Mouse (Mus musculus) midbrain, embryonic 10.5 days (tissue): Measurements from ENCODE around the gene Tmbim1. TPM values are rescaled to one million over a fixed set of nuclear protein-coding genes. Genes with fewer than 3 reads are reported as not detected.
A peak's percentile ranks its signal among the peaks of the same experiment; 100 is the strongest.
"Not testable (repeated sequence)": the region's sequence is repeated elsewhere in the genome, so short reads cannot be mapped to it uniquely, and the experiment has no call there.

Source experiments
- DNase-seq: peaks from one replicate; pipeline ENCODE4 v3.0.0-alpha.2; 2017; ENCODE audit warnings: low spot score
- H3K27ac ChIP-seq: fragments of 300-500 bp; sonication (generic); replicated peaks from 2 replicates; pipeline ENCODE4 v1.5.1; 2016; ENCODE audit warnings: mild to moderate bottlenecking
- H3K27me3 ChIP-seq: fragments of 300-500 bp; sonication (generic); 2 replicates; pipeline ENCODE4 v1.6.1; 2016; ENCODE audit warnings: low read depth, mild to moderate bottlenecking; ENCODE audit not compliant: poor library complexity, severe bottlenecking
- H3K36me3 ChIP-seq: fragments of 300-500 bp; sonication (generic); 2 replicates; pipeline ENCODE4 v1.6.1; 2016; ENCODE audit warnings: mild to moderate bottlenecking, moderate library complexity
- H3K4me1 ChIP-seq: fragments of 300-500 bp; sonication (generic); 2 replicates; pipeline ENCODE4 v1.6.1; 2016
- H3K4me3 ChIP-seq: fragments of 300-500 bp; sonication (generic); 2 replicates; pipeline ENCODE4 v1.5.1; 2016; ENCODE audit warnings: mild to moderate bottlenecking, moderate library complexity
- H3K9me3 ChIP-seq: fragments of 300-500 bp; sonication (generic); replicated peaks from 2 replicates; pipeline ENCODE4 v1.6.1; 2016; ENCODE audit warnings: mild to moderate bottlenecking
- WGBS: fragments of 180-500 bp; shearing (Covaris S2); methylation state at CpG from one replicate; pipeline ENCODE4 v1.1.7; 2016; 5-methylcytosine and 5-hydroxymethylcytosine counted together
- polyA plus RNA-seq: library from polyadenylated mRNA; unstranded; fragments of >200 nt; fragmentation: Nextera tagmentation; extraction: Ambion mirVana; gene quantifications from 2 replicates; pipeline ENCODE4 v1.2.1, GENCODE M21; 2016

Tmbim1 gene
- polyA plus RNA-seq, 1 experiment from 2014 or later = 8.6 TPM

- H3K27ac ChIP-seq = no peak overlapping the region
- no peak for DNase-seq
- WGBS = 96% methylated on average over 2 of the region's 2 CpGs
- H3K4me3 ChIP-seq = no peak overlapping the region
- no peaks in the 10 kb centered on the region for H3K9me3 ChIP-seq
- peaks cover 57% of the 10 kb centered on the region for H3K36me3 ChIP-seq
- no peaks in the 10 kb centered on the region for H3K27me3 ChIP-seq
- H3K4me1 ChIP-seq = peaks cover 14% of the 10 kb centered on the region
Measured at GRCm38 (mm10) chr1:74289740-74290139, 15.7 kb downstream of the Tmbim1 start.

GRCm38 (mm10) chr1:74289248-74289647 lies 16.2 kb downstream of the Tmbim1 start:
- H3K36me3 ChIP-seq = peaks cover 55% of the 10 kb centered on the region

GRCm38 (mm10) chr1:74288327-74288726 lies 17.1 kb downstream of the Tmbim1 start:
- Histone ChIP-seq H3K27ac (no peak overlapping the region), H3K36me3 (peaks cover 48% of the 10 kb centered on the region), H3K27me3 (no peaks in the 10 kb centered on the region), H3K4me3 (no peak overlapping the region), H3K4me1 (peaks cover 19% of the 10 kb centered on the region), H3K9me3 (no peaks in the 10 kb centered on the region)
- no peak for DNase-seq
- WGBS = 76% methylated on average over 4 of the region's 4 CpGs

More at GRCm38 (mm10) chr1:74289248-74289647, 16.2 kb downstream of the Tmbim1 start:
- Histone ChIP-seq H3K27ac (no peak overlapping the region), H3K9me3 (no peaks in the 10 kb centered on the region), H3K4me1 (peaks cover 13% of the 10 kb centered on the region), H3K4me3 (no peak overlapping the region), H3K27me3 (no peaks in the 10 kb centered on the region)
- no peak for DNase-seq
- 89% methylated on average over 9 of the region's 9 CpGs for whole genome bisulfite sequencing

- not testable (repeated sequence) for H3K27me3 ChIP-seq, H3K9me3 ChIP-seq, H3K4me3 ChIP-seq, DNase-seq, H3K27ac ChIP-seq
- WGBS = 62% methylated on average over 15 of the region's 17 CpGs
- Histone ChIP-seq H3K36me3 (peaks cover 51% of the 10 kb centered on the region), H3K4me1 (peaks cover 25% of the 10 kb centered on the region)
Measured at GRCm38 (mm10) chr1:74286869-74287607, 18.4 kb downstream of the Tmbim1 start.

- H3K4me1 ChIP-seq = peaks cover 25% of the 10 kb centered on the region
- no peaks in the 10 kb centered on the region for H3K9me3 ChIP-seq
- DNase-seq = no peak
- H3K4me3 ChIP-seq = peak overlapping the region; percentile 78
- no peaks in the 10 kb centered on the region for H3K27me3 ChIP-seq
- H3K36me3 ChIP-seq = peaks cover 51% of the 10 kb centered on the region
- H3K27ac ChIP-seq = peak overlapping the region; percentile 78
- WGBS = 6% methylated on average over 23 of the region's 23 CpGs
Measured at GRCm38 (mm10) chr1:74285212-74286010, 20.0 kb downstream of the Tmbim1 start.

- WGBS = under 1% methylated on average over 56 of the region's 56 CpGs
- peaks cover 25% of the 10 kb centered on the region for H3K4me1 ChIP-seq
- peaks cover 51% of the 10 kb centered on the region for H3K36me3 ChIP-seq
- peak within 1 kb of the TSS; percentile 78 for H3K4me3 ChIP-seq
- H3K27ac ChIP-seq = peak within 1 kb of the TSS; percentile 83
- no peaks in the 10 kb centered on the region for H3K9me3 ChIP-seq
- H3K27me3 ChIP-seq = no peaks in the 10 kb centered on the region
- DNase-seq = peak; percentile 100
Measured at GRCm38 (mm10) chr1:74284543-74285160, 20.8 kb downstream of the Tmbim1 start, which contains the start of the genes Aamp and Pnkd. Aamp (minus strand) TSS chr1:74284738. Pnkd (plus strand) TSS chr1:74284930.

GRCm38 (mm10) chr1:74283686-74284463 lies 21.5 kb downstream of the Tmbim1 start:
- peaks cover 25% of the 10 kb centered on the region for H3K4me1 ChIP-seq
- H3K4me3 ChIP-seq = peak overlapping the region; percentile 78
- no peaks in the 10 kb centered on the region for H3K27me3 ChIP-seq
- no peak for DNase-seq
- 14% methylated on average over 15 of the region's 15 CpGs for WGBS
- H3K27ac ChIP-seq = peak overlapping the region; percentile 83
- H3K36me3 ChIP-seq = peaks cover 51% of the 10 kb centered on the region
- H3K9me3 ChIP-seq = no peaks in the 10 kb centered on the region

GRCm38 (mm10) chr1:74282896-74283625 lies 22.4 kb downstream of the Tmbim1 start:
- Histone ChIP-seq H3K36me3 (peaks cover 48% of the 10 kb centered on the region), H3K4me3 (peak overlapping the region; percentile 14; the same call in 1 of the 2 replicates), H3K4me1 (peaks cover 25% of the 10 kb centered on the region), H3K9me3 (no peaks in the 10 kb centered on the region), H3K27ac (no peak overlapping the region), H3K27me3 (no peaks in the 10 kb centered on the region)
- DNase-seq = no peak
- 90% methylated on average over 10 of the region's 10 CpGs for WGBS

- Histone ChIP-seq H3K4me3 (no peak overlapping the region), H3K4me1 (peaks cover 34% of the 10 kb centered on the region), H3K27me3 (no peaks in the 10 kb centered on the region), H3K27ac (no peak overlapping the region), H3K9me3 (no peaks in the 10 kb centered on the region), H3K36me3 (peaks cover 48% of the 10 kb centered on the region)
- WGBS = 92% methylated on average over 8 of the region's 8 CpGs
- DNase-seq = no peak
Measured at GRCm38 (mm10) chr1:74281886-74282285, 23.5 kb downstream of the Tmbim1 start.

- Histone ChIP-seq H3K4me3 (no peak overlapping the region), H3K36me3 (peaks cover 48% of the 10 kb centered on the region), H3K27me3 (no peaks in the 10 kb centered on the region), H3K27ac (no peak overlapping the region), H3K4me1 (peaks cover 33% of the 10 kb centered on the region), H3K9me3 (no peaks in the 10 kb centered on the region)
- no peak for DNase-seq
- WGBS = 92% methylated on average over 2 of the region's 2 CpGs
Measured at GRCm38 (mm10) chr1:74281372-74281771, 24.1 kb downstream of the Tmbim1 start.

GRCm38 (mm10) chr1:74280591-74281325 lies 24.7 kb downstream of the Tmbim1 start:
- 93% methylated on average over 14 of the region's 14 CpGs for WGBS
- no peak overlapping the region for H3K4me3 ChIP-seq
- peaks cover 27% of the 10 kb centered on the region for H3K4me1 ChIP-seq
- H3K9me3 ChIP-seq = no peaks in the 10 kb centered on the region
- H3K36me3 ChIP-seq = peaks cover 48% of the 10 kb centered on the region
- DNase-seq = no peak
- no peak overlapping the region for H3K27ac ChIP-seq
- no peaks in the 10 kb centered on the region for H3K27me3 ChIP-seq
